Mouse (Mus musculus): ENCODE measurements around the gene Grb2. TPM values are rescaled to one million over a fixed set of nuclear protein-coding genes. Genes with fewer than 3 reads are reported as not detected.

Gene Grb2
- polyA plus RNA-seq, 1 experiment from 2014 or later, result 137 TPM

GRCm38 (mm10) chr11:115737608-115738208 is 29.3 kb upstream of the Grb2 start:
- Histone ChIP-seq H3K9ac (replicated peaks) (no peak overlapping the region), H3K9me3 (no peaks in the 10 kb centered on the region), H3K27me3 (no peaks in the 10 kb centered on the region), H3K4me1 (peaks cover 18% of the 10 kb centered on the region), H3K27ac (replicated peaks) (peak overlapping the region; percentile 56), H3K36me3 (no peaks in the 10 kb centered on the region), H3K4me3 (no peak overlapping the region), H3K4me2 (replicated peaks) (0 out of 2 replicates have a peak overlapping the region, but pooled peaks have one; percentile 7)
- ATAC-seq (ENCODE audit: low FRiP score, low read depth), result peak; percentile 62; the same call in 1 of the 2 replicates
- WGBS, result 22% methylated on average over 10 of the region's 10 CpGs

- 74% methylated on average over 11 of the region's 11 CpGs for WGBS
- Histone ChIP-seq H3K9me3 (no peaks in the 10 kb centered on the region), H3K4me2 (replicated peaks) (no peak overlapping the region), H3K27me3 (no peaks in the 10 kb centered on the region), H3K27ac (replicated peaks) (no peak overlapping the region), H3K4me1 (peaks cover 18% of the 10 kb centered on the region), H3K4me3 (no peak overlapping the region), H3K36me3 (no peaks in the 10 kb centered on the region), H3K9ac (replicated peaks) (no peak overlapping the region)
- ATAC-seq (ENCODE audit: low FRiP score, low read depth), result no peak
Measured at GRCm38 (mm10) chr11:115734041-115734686, 25.8 kb upstream of the Grb2 start.

GRCm38 (mm10) chr11:115723231-115723630 is 14.8 kb upstream of the Grb2 start:
- H3K27me3 ChIP-seq, result no peaks in the 10 kb centered on the region
- H3K9me3 ChIP-seq, result no peaks in the 10 kb centered on the region
- no peaks in the 10 kb centered on the region for H3K4me1 ChIP-seq
- no peak overlapping the region for H3K4me2 ChIP-seq (replicated peaks)
- no peaks in the 10 kb centered on the region for H3K36me3 ChIP-seq
- no peak overlapping the region for H3K4me3 ChIP-seq
- no peak overlapping the region for H3K27ac ChIP-seq (replicated peaks)
- 67% methylated on average over 2 of the region's 2 CpGs for WGBS
- ATAC-seq (ENCODE audit: low FRiP score, low read depth), result no peak
- H3K9ac ChIP-seq (replicated peaks), result no peak overlapping the region

- Histone ChIP-seq H3K36me3 (no peaks in the 10 kb centered on the region), H3K9me3 (no peaks in the 10 kb centered on the region), H3K27ac (replicated peaks) (no peak overlapping the region), H3K9ac (replicated peaks) (no peak overlapping the region), H3K27me3 (no peaks in the 10 kb centered on the region), H3K4me3 (no peak overlapping the region), H3K4me2 (replicated peaks) (0 out of 2 replicates have a peak overlapping the region, but pooled peaks have one; percentile 22), H3K4me1 (no peaks in the 10 kb centered on the region)
- no peak for ATAC-seq (ENCODE audit: low FRiP score, low read depth)
- WGBS, result 24% methylated on average over 14 of the region's 14 CpGs
Measured at GRCm38 (mm10) chr11:115722638-115723037, 14.2 kb upstream of the Grb2 start.

GRCm38 (mm10) chr11:115717660-115718390 is 9.4 kb upstream of the Grb2 start:
- no peak for ATAC-seq (ENCODE audit: low FRiP score, low read depth)
- no peak overlapping the region for H3K4me3 ChIP-seq
- WGBS, result 53% methylated on average over 8 of the region's 8 CpGs

GRCm38 (mm10) chr11:115716410-115717338 is 8.3 kb upstream of the Grb2 start:
- no peaks in the 10 kb centered on the region for H3K27me3 ChIP-seq
- no peak for ATAC-seq (ENCODE audit: low FRiP score, low read depth)
- no peaks in the 10 kb centered on the region for H3K9me3 ChIP-seq
- no peak overlapping the region for H3K4me3 ChIP-seq
- H3K9ac ChIP-seq (replicated peaks), result no peak overlapping the region
- no peak overlapping the region for H3K27ac ChIP-seq (replicated peaks)
- H3K36me3 ChIP-seq, result no peaks in the 10 kb centered on the region
- no peaks in the 10 kb centered on the region for H3K4me1 ChIP-seq
- WGBS, result 74% methylated on average over 15 of the region's 15 CpGs
- no peak overlapping the region for H3K4me2 ChIP-seq (replicated peaks)

More at GRCm38 (mm10) chr11:115717660-115718390, 9.4 kb upstream of the Grb2 start:
- Histone ChIP-seq H3K4me2 (replicated peaks) (no peak overlapping the region), H3K9ac (replicated peaks) (no peak overlapping the region), H3K27ac (replicated peaks) (no peak overlapping the region), H3K4me1 (no peaks in the 10 kb centered on the region), H3K36me3 (no peaks in the 10 kb centered on the region), H3K27me3 (no peaks in the 10 kb centered on the region), H3K9me3 (no peaks in the 10 kb centered on the region)

GRCm38 (mm10) chr11:115714491-115714890 is 6.1 kb upstream of the Grb2 start:
- H3K27me3 ChIP-seq, result no peaks in the 10 kb centered on the region
- no peak overlapping the region for H3K4me2 ChIP-seq (replicated peaks)
- ATAC-seq (ENCODE audit: low FRiP score, low read depth), result no peak
- H3K4me3 ChIP-seq, result no peak overlapping the region
- 10% methylated on average over 7 of the region's 7 CpGs for WGBS
- no peak overlapping the region for H3K9ac ChIP-seq (replicated peaks)
- no peaks in the 10 kb centered on the region for H3K9me3 ChIP-seq
- H3K36me3 ChIP-seq, result no peaks in the 10 kb centered on the region
- H3K27ac ChIP-seq (replicated peaks), result no peak overlapping the region
- H3K4me1 ChIP-seq, result peaks cover 7% of the 10 kb centered on the region

- no peak overlapping the region for H3K9ac ChIP-seq (replicated peaks)
- H3K36me3 ChIP-seq, result no peaks in the 10 kb centered on the region
- no peak overlapping the region for H3K4me3 ChIP-seq
- no peaks in the 10 kb centered on the region for H3K27me3 ChIP-seq
- 93% methylated on average over 3 of the region's 3 CpGs for WGBS
- no peak for ATAC-seq (ENCODE audit: low FRiP score, low read depth)
- peaks cover 12% of the 10 kb centered on the region for H3K4me1 ChIP-seq
- H3K9me3 ChIP-seq, result no peaks in the 10 kb centered on the region
- H3K4me2 ChIP-seq (replicated peaks), result no peak overlapping the region
- H3K27ac ChIP-seq (replicated peaks), result no peak overlapping the region
Measured at GRCm38 (mm10) chr11:115713447-115713846, 5.0 kb upstream of the Grb2 start.

GRCm38 (mm10) chr11:115712674-115713298 is 4.4 kb upstream of the Grb2 start:
- peaks cover 12% of the 10 kb centered on the region for H3K4me1 ChIP-seq
- H3K9me3 ChIP-seq, result no peaks in the 10 kb centered on the region
- H3K4me3 ChIP-seq, result no peak overlapping the region
- no peaks in the 10 kb centered on the region for H3K36me3 ChIP-seq
- H3K4me2 ChIP-seq (replicated peaks), result no peak overlapping the region
- H3K9ac ChIP-seq (replicated peaks), result no peak overlapping the region
- H3K27me3 ChIP-seq, result no peaks in the 10 kb centered on the region
- no peak overlapping the region for H3K27ac ChIP-seq (replicated peaks)
- 84% methylated on average over 12 of the region's 12 CpGs for WGBS
- no peak for ATAC-seq (ENCODE audit: low FRiP score, low read depth)

GRCm38 (mm10) chr11:115712268-115712667 is 3.9 kb upstream of the Grb2 start:
- Histone ChIP-seq H3K27ac (replicated peaks) (no peak overlapping the region), H3K4me1 (peaks cover 15% of the 10 kb centered on the region), H3K4me2 (replicated peaks) (no peak overlapping the region), H3K27me3 (no peaks in the 10 kb centered on the region), H3K36me3 (no peaks in the 10 kb centered on the region), H3K9me3 (no peaks in the 10 kb centered on the region), H3K9ac (replicated peaks) (no peak overlapping the region), H3K4me3 (no peak overlapping the region)
- no peak for ATAC-seq (ENCODE audit: low FRiP score, low read depth)
- WGBS, result 60% methylated on average over 2 of the region's 2 CpGs

GRCm38 (mm10) chr11:115711133-115711532 is 2.7 kb upstream of the Grb2 start:
- H3K9ac ChIP-seq (replicated peaks), result no peak overlapping the region
- no peak overlapping the region for H3K27ac ChIP-seq (replicated peaks)
- no peak overlapping the region for H3K4me2 ChIP-seq (replicated peaks)
- H3K36me3 ChIP-seq, result no peaks in the 10 kb centered on the region
- WGBS, result 90% methylated on average over 9 of the region's 9 CpGs
- no peak for ATAC-seq (ENCODE audit: low FRiP score, low read depth)
- no peaks in the 10 kb centered on the region for H3K27me3 ChIP-seq
- H3K4me3 ChIP-seq, result no peak overlapping the region
- peaks cover 26% of the 10 kb centered on the region for H3K4me1 ChIP-seq
- no peaks in the 10 kb centered on the region for H3K9me3 ChIP-seq

Data from midbrain, embryonic 12.5 days (tissue).